Mouse (Mus musculus): ENCODE data around the gene Eef1b2.

DNA sequence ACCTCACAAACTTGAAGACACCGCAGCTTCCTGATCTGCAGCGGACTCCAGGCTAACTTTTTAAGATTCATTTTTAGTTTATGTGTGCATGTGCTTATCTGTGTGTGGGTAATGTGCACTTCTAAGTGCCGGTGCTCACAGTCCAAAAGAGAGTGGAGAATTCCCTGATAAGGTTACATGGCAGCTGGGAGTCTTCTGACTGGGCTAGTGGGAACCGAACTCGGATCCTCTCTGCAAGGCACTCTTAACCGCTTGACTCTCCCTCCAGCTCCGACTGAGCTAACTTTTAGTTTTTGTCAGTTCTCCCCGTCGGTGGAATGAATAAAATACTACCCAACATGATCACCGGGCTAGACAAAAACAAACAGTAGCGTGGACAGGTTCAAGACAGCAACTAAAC lies 772 bp upstream of the Eef1b2 start:
- TF ChIP-seq GATA1 (IDR thresholded peaks at IDR 0.05; ENCODE audit: borderline replicate concordance, low read length) (no peak), FLI1 (IDR thresholded peaks at IDR 0.05; ENCODE audit: low read length) (no peak)
